Mouse (Mus musculus) liver, adult 2 months (tissue): Measurements from ENCODE around the gene Col5a2.

ENCODE experiments used
- CTCF ChIP-seq: fragments of 200-500 bp; IDR thresholded peaks from 2 replicates; pipeline ENCODE4 v1.5.1; 2011; ENCODE audit warnings: low read depth, low read length, control low read depth
- POLR2A ChIP-seq: fragments of 200-500 bp; IDR thresholded peaks from 2 replicates; pipeline ENCODE4 v1.6.1; 2011; ENCODE audit warnings: low read length, control low read depth; ENCODE audit not compliant: insufficient read depth; ENCODE audit errors: extremely low read depth

GRCm38 (mm10) chr1:45492130-45492723 is 10.9 kb downstream of the Col5a2 start:
- TF ChIP-seq POLR2A (no peak), CTCF (no peak)
